Mouse (Mus musculus) layer of hippocampus, adult 9-11 months (tissue): ENCODE measurements around the gene Myh7.
"Not testable (repeated sequence)": the region's sequence is repeated elsewhere in the genome, so short reads cannot be mapped to it uniquely, and the experiment has no call there.

ENCODE experiments used
- DNase-seq: peaks from one replicate; pipeline ENCODE4 v3.0.0; 2022

Gene Myh7

GRCm38 (mm10) chr14:54994136-54994868 is at the start of gene Myh7:
TSS of gene Myh7 (minus strand) at chr14:54994626.
- no peak for DNase-seq

- not testable (repeated sequence) for DNase-seq
These were observed 49.3 kb upstream of the Myh7 start for GRCm38 (mm10) chr14:55043694-55044093.

GRCm38 (mm10) chr14:55032695-55033225 is 38.3 kb upstream of the Myh7 start:
- DNase-seq, result peak; percentile 52

- DNase-seq, result no peak
These were observed 34.7 kb upstream of the Myh7 start for GRCm38 (mm10) chr14:55029034-55029698.

- no peak for DNase-seq
These were observed 34.0 kb upstream of the Myh7 start for GRCm38 (mm10) chr14:55028333-55028835.

GRCm38 (mm10) chr14:55027653-55028052 is 33.2 kb upstream of the Myh7 start:
- no peak for DNase-seq

- no peak for DNase-seq
These were observed 32.8 kb upstream of the Myh7 start for GRCm38 (mm10) chr14:55027251-55027650.

GRCm38 (mm10) chr14:55025527-55025926 is 31.1 kb upstream of the Myh7 start:
- no peak for DNase-seq

GRCm38 (mm10) chr14:55024236-55024635 is 29.8 kb upstream of the Myh7 start:
- no peak for DNase-seq

GRCm38 (mm10) chr14:55023011-55023410 is 28.6 kb upstream of the Myh7 start:
- DNase-seq, result no peak

DNA sequence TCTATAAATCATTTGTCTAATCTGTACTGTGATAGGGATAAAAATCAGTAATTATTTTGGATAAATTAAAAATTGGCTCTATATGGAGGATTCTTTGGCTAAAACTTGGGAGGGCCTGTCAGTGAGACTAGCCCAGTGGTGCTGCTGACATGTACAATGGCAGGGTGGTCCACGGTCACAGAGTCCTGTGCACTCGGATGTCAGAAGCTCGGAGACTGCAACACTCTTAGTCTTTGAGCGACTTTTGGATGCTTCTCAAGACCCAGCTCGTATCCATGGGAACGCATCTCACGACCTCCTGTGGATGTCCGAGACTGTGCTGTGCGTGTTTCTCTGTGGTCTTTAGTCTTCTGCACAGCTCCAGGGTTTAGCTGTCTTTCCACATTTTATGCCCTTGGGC is 26.0 kb upstream of the Myh7 start:
- no peak for DNase-seq

DNA sequence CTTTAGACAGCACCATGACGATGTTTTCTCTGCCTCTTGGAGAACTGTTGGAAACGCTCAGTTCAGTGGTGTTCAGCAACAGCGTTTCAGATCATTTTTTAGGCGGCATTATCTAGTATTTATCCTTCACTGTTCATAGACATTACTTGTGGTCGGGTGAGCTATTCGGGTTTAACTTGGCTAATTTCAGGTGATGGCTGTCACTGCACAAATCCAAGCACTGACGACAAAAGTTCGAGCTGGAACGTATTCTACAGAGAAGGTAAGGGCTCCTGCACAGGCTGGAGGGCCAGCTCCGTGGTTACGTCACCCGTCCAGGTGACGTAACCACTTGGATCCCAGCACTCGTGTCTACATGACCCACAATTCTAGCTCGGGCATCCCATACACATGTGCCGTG is 22.4 kb upstream of the Myh7 start:
- no peak for DNase-seq

GRCm38 (mm10) chr14:55015767-55016111 is 21.3 kb upstream of the Myh7 start:
- no peak for DNase-seq

- DNase-seq, result peak; percentile 100
These were observed 20.8 kb upstream of the Myh7 start, which contains the start of gene Ngdn for GRCm38 (mm10) chr14:55014991-55015766. TSS of gene Ngdn (plus strand) at chr14:55015454.

DNA sequence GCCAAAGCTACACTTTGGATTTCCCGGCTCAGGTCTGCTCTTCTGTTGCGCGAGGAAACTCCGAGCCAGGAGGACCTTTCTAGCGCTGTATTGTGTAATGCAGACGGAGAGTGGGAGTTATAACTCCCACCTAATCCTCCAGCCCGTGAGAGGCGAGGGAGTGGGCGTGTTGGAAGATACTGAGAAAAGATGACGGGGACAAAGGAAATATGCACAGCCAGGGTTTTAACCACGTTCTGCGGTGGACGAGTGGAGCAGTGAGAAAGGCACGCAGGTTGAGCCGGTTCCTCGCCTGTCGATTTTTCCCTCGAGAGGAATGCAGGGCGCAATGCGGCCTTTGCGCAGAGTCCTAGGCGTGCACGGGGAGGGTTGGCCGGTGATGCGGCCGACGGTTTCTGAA is 20.2 kb upstream of the Myh7 start:
- DNase-seq, result peak; percentile 81

DNA sequence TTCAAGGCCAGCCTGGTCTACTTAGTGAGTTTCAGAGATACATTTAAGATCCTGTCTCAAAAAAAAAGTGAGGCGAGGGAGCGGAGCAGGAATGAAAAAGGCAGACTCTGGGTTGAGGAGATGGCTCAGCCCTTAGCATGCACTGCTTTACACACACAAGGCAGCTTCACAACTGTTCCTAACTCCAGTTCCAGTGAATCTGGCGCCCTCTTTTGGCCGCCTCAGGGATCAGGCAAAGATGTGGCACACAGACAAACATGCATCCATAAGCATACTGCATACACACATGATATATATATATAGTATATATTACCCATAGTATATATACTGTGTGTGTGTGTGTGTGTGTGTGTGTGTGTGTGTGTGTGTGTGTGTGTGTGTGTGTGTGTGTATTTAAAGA is 16.7 kb upstream of the Myh7 start:
- no peak for DNase-seq

DNA sequence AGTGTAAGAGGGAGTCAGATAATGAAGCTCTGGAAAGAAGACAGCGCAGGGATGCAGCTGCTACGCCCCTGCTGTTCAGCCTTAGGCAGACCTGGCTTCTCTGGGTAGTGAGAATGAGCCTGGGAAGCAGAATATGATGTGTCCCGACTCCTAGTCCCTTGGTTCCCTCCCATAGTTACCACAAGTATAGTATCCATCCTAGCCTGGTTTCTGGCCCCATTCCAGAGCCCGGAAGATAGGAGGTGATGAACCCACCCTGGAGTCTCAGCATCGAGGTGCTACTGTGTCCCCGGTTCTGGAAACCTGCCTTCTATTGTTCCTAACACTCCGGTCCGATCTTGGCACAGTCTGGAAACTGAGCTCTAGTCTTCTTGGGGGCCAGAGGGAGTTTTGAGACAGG is 14.0 kb upstream of the Myh7 start:
- DNase-seq, result no peak

GRCm38 (mm10) chr14:55007120-55007908 is 12.9 kb upstream of the Myh7 start:
- no peak for DNase-seq

GRCm38 (mm10) chr14:55006541-55006940 is 12.1 kb upstream of the Myh7 start:
- DNase-seq, result no peak

DNA sequence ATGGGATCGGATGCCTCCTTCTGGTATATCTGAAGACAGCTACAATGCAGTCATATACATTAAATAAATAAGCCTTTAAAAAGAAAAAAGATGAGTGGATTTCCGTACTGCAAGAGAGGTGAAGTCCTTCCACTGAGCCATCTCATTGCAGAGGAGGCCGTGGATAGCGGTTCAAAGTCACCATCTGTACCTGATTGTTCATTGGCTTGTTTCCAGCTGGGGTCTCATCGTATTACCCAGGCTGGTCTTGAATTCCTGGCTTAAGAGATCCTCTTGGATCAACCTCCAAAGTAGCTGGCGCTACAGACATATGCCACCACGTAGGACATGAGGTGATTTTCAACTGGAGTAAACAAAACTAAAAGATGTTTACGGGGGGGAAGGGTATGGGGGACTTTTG is 11.5 kb upstream of the Myh7 start:
- no peak for DNase-seq

DNA sequence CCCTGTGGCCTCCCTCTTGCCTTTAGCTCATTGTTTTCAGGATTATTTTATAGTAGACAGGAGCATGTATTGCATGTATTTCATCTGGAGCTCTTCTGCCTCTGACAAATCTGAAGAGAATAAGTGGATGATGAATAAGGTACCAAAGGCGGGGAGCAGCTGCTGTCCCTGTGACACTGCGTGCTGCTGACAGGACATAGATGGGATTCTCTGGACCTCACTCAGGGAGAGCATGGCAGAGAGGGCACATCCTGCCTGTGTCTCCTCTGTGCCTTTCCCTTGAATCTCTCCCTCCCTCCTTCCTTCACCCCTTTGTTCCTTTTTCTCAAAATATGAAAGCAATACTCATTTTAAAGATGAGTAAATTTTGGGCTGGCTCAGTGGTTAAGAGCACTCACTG is 11.1 kb upstream of the Myh7 start:
- DNase-seq, result no peak
